Mouse (Mus musculus) adrenal gland, postnatal 36 days (tissue): ENCODE results near the gene Gm21973. TPM values are rescaled to one million over a fixed set of nuclear protein-coding genes. Genes with fewer than 3 reads are reported as not detected.
A peak's percentile ranks its signal among the peaks of the same experiment; 100 is the strongest.

ENCODE experiments used
- DNase-seq, 2 experiments: peaks; one replicate each; pipeline ENCODE4 v3.0.0; 2021; ENCODE audit warnings: mixed read lengths in 1 of 2
- long read RNA-seq, 2 experiments: library from polyadenylated mRNA; stranded (forward); transcript quantifications; one replicate each; pipeline ENCODE4 v2.0.0; 2021; ENCODE audit warnings: borderline sequencing depth in 2 of 2
- total RNA-seq, 2 experiments: library from RNA; stranded (reverse); gene quantifications; 2 replicates each; pipeline ENCODE4 v1.2.3; 2021

The Gm21973 gene
- total RNA-seq: not detected
- long read RNA-seq, experiment 1, partial matches to known transcripts: 0 of 6 reads
- long read RNA-seq, experiment 1, other reads (novel, unspliced or antisense): 6 of 6 reads
- long read RNA-seq, experiment 2, partial matches to known transcripts: 0 of 2 reads
- long read RNA-seq, experiment 2, other reads (novel, unspliced or antisense): 2 of 2 reads

- no peak for DNase-seq
Observed at GRCm38 (mm10) chr15:10325080-10325479, at the start of gene Gm21973. Gene Gm21973, plus strand, starts transcription at chr15:10325380.

- DNase-seq: no peak
Observed at GRCm38 (mm10) chr15:10276386-10276785, 48.8 kb upstream of the Gm21973 start.

GRCm38 (mm10) chr15:10277461-10277860, 47.7 kb upstream of the Gm21973 start:
- DNase-seq: no peak

GRCm38 (mm10) chr15:10281546-10281945, 43.6 kb upstream of the Gm21973 start:
- no peak for DNase-seq

- no peak for DNase-seq
Observed at GRCm38 (mm10) chr15:10283661-10284060, 41.5 kb upstream of the Gm21973 start.

GRCm38 (mm10) chr15:10296570-10296969, 28.6 kb upstream of the Gm21973 start:
- DNase-seq: no peak

- no peak for DNase-seq
Observed at GRCm38 (mm10) chr15:10298058-10298457, 27.1 kb upstream of the Gm21973 start.

GRCm38 (mm10) chr15:10299467-10299866, 25.7 kb upstream of the Gm21973 start:
- no peak for DNase-seq

GRCm38 (mm10) chr15:10306461-10306860, 18.7 kb upstream of the Gm21973 start:
- no peak for DNase-seq

- DNase-seq: no peak
Observed at GRCm38 (mm10) chr15:10311826-10312225, 13.4 kb upstream of the Gm21973 start.

- peak; percentile 53 to 73 for DNase-seq
Observed at GRCm38 (mm10) chr15:10313522-10314455, 11.4 kb upstream of the Gm21973 start.

- peak; percentile 71 to 85 for DNase-seq
Observed at GRCm38 (mm10) chr15:10330626-10331025, 5.4 kb downstream of the Gm21973 start.

GRCm38 (mm10) chr15:10332566-10332965, 7.4 kb downstream of the Gm21973 start:
- no peak for DNase-seq

GRCm38 (mm10) chr15:10338606-10339005, 13.4 kb downstream of the Gm21973 start:
- no peak for DNase-seq

- no peak for DNase-seq
Observed at GRCm38 (mm10) chr15:10347044-10347443, 21.9 kb downstream of the Gm21973 start.

- no peak for DNase-seq
Observed at GRCm38 (mm10) chr15:10358039-10358948, 33.1 kb downstream of the Gm21973 start, which contains the start of gene Agxt2. Gene Agxt2, plus strand, starts transcription at chr15:10358532.

GRCm38 (mm10) chr15:10366331-10366730, 41.2 kb downstream of the Gm21973 start:
- DNase-seq: no peak

GRCm38 (mm10) chr15:10375404-10375803, 50.2 kb downstream of the Gm21973 start:
- DNase-seq: no peak

GRCm38 (mm10) chr15:10378338-10378959, 53.3 kb downstream of the Gm21973 start:
- DNase-seq: no peak

GRCm38 (mm10) chr15:10379757-10380458, 54.7 kb downstream of the Gm21973 start:
- no peak for DNase-seq

- DNase-seq: no peak
Observed at GRCm38 (mm10) chr15:10387263-10387662, 62.1 kb downstream of the Gm21973 start.
